Mouse (Mus musculus): ENCODE data around the gene Smim13.
"Not testable (repeated sequence)": the region's sequence is repeated elsewhere in the genome, so short reads cannot be mapped to it uniquely, and the experiment has no call there.

Smim13 gene

DNA sequence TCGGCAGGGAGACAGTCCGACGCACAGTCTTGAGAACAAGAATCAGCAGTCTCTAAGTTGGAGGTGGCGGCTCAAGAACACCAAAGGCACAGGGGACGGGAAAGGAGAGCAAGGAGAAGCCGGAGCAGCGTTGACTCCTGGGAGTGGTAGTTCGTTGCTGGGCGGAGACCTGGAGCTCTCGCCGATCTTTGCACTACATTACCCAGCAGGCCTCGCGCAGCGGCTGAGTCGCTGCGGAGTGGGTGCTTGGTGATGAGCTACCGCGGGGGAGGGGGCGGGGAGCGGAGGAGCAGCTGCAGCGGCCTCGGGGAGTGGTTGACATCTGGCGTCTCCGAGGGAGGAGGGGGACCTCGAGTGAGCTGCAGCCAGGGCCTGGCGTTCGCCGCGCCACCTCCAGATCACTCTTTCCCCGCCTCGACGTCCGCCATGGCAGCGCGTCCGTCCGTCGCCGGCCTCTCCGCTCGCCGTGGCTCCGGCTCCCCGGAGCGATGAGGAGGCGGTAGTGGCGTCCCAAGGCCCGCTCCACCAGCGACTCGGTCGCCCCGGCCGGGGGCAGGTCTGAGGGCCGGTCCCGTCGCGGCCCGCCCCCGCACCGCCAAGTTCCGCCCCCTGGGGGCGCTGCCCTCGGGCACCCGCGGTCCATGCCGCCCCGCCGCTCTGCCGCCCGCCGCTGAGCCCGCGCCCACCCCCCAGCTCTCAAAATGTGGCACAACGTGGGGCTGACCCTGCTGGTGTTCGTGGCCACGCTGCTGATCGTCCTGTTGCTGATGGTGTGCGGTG lies at the start of gene Smim13:
Gene Smim13, plus strand, starts transcription at position 307 of the 780 bp plus-strand sequence.
- peak; percentile 94 for DNase-seq (ENCODE audit: low spot score)

DNA sequence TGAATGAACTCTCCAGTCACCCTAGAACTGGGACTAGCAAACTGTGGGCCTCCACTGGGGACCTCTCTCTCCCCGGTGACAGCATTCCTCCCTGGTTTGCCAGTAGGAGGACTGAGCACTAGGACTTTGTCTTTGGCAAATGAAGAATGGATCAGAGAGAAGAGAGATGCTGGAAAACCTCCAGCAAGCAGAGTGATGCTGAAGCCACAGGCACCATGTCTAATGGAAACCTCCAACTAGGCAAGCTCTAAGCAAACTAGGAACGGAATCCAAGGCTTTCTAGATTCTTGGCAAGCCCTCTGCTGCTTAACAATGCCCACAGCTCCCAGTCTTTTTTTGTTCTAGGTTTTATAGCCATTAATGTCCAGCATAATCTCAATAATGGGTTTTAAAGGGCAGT lies 48.8 kb upstream of the Smim13 start:
- no peak for DNase-seq (ENCODE audit: low spot score)

DNA sequence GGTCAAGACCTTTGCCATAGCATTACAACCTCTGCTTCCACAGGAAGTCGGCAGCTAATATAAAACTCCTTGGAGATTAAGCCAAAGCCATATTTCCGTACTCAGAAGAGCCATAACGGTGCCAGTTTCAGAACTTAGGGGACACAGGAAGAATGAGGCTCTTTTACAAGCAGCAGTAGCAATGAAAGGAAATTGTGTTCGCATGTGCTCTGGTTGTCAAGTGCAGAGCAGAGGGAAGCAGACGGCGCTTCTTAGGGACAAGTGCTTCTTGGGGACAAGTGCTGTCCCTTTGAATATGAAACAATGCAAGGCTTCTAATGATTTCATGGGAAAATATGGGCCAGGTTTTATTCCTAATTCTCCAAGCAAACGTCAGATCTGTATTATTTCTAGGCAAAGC lies 46.4 kb upstream of the Smim13 start:
- DNase-seq (ENCODE audit: low spot score), result no peak

DNA sequence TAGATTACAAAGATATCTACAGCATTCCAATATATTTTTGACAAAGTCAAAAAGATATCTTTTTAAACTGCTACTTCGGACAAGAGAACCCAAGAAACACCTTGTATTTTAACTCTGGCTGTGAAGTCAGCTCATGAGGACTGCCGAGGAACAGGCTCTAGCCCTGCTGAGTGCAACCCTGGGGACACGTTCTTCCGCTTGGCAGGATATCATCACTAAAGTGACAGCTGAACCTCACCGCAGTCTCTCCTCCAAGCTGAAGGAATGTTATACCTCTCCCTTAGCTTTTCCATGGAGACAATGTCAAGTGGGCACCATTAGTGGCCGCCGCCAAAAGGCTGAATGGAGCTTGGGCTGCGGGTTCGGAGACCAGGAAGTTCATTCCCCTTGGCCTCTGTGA lies 46.0 kb upstream of the Smim13 start:
- no peak for DNase-seq (ENCODE audit: low spot score)

DNA sequence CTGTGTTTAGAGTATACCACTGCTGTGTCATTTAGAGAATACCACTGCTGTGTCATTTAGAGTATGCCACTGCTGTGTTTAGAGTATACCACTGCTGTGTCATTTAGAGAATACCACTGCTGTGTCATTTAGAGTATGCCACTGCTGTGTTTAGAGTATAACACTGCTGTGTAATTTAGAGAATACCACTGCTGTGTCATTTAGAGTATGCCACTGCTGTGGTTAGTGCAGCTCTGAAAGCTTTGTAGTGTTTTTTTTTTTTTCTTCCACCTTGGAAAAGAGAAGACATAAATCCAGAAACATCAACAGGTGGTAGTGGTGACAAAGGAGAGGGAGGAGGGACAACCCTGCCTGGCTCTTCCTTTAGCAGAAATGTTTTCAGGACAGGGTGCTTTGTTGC lies 44.1 kb upstream of the Smim13 start:
- not testable (repeated sequence) for DNase-seq (ENCODE audit: low spot score)

DNA sequence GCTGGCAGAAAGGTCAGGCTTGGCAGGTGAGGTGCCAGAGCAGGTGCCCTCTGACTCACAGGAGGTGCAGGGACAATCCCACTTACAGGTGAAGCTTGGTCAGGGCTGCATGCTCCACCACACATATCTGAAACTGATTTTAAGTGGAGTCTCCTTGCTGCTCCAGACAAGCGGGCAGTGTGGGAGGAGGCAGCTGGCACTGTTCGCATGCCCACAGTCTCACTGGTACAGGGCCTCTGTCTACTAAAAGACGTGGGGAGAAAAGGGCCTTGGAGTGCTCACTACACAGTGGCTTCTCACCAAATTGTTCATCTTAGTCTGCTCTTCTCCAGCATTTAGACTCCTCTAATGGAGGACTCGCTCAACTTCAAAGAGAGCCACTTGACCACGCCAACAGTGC lies 43.4 kb upstream of the Smim13 start:
- no peak for DNase-seq (ENCODE audit: low spot score)

DNA sequence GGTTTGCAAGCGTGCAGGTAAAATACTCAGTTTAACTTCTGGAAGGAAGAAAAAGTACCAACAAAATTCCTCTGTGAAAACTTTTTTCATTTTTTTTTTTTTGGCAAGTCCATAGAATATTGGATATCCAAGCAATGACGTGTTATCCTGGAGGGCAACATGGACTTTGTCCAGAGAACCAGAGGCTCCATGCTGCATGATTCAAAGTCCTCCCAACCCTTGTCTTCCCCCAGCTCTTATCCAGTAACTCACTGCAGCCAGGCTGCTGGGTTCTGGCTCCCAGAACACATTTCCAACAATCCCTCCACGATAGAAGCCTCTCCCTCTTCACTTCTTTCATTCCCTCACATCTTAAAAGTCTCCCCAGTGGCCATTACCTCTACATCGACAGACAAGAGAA lies 38.4 kb upstream of the Smim13 start:
- no peak for DNase-seq (ENCODE audit: low spot score)

DNA sequence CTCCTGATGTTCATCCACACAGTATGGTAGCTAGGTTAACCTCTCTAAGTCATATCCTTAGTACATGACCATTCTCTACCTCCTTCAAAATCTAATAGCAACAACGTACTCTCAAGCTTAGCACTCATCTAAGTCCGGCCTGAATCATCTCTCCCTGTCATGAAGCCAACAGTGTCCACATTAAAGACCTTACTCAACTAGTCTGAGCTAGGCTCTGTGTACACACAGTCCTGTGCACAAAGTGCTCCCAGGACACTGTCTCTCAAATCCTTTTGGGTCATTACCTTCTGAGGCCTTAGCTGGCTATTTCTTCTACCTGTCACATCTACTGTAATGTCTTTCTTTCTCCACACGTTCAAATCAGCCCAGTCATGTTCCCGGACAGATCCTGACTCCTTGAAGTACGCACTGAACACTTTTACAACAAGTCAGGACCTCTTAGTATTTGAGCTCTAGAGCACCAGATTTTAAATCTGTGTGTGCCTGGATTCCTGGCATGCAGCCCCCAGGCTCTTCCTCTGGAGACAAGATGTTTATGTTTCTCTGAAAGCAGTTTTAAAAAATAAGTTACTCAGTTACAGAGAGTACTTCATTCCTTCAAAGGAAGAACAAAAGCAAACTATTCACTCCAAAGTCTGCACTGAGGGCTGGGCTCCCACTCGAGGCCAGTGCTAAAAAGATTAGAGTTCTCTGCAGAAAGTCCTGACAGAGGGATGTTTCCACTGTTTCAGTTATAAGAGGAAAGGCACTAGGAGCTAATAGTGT lies 36.9 kb upstream of the Smim13 start:
- no peak for DNase-seq (ENCODE audit: low spot score)

DNA sequence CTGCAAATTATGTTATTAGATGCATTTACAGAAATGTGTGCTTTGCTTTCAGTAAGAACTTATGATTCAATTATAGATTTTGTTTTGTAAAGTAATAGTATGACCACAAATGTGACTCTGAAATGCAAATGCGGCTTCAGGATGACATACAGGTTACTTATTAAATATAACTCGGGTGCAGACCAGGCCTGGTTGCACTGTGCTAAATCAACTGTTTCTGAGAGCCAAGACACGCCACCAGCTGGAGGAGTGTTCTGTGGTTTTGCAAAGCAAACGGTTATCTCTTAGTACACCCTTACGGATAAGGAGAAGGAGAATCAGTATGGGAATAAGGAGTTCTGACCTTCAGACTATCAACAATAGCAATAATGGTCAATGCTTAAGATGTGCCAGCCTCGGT lies 34.0 kb upstream of the Smim13 start:
- no peak for DNase-seq (ENCODE audit: low spot score)

DNA sequence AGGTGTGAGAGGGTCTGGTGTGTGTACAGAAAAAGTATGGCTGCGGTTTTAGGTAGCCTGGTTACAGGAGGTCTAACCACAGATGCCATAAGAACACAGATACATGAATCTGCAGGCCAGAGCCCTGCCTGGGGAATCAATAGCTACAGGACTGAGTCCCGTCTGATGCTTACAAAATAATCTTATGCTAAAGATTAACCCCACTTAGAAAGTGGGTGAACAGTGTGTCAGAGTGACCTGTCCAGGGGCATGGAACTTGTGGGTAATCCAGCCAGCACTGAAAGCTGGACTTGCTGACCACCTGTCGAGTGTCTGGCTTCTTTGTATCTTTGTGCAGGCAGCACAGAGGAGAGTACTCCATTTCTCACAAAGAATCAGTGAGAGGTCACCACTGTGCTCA lies 33.4 kb upstream of the Smim13 start:
- no peak for DNase-seq (ENCODE audit: low spot score)

DNA sequence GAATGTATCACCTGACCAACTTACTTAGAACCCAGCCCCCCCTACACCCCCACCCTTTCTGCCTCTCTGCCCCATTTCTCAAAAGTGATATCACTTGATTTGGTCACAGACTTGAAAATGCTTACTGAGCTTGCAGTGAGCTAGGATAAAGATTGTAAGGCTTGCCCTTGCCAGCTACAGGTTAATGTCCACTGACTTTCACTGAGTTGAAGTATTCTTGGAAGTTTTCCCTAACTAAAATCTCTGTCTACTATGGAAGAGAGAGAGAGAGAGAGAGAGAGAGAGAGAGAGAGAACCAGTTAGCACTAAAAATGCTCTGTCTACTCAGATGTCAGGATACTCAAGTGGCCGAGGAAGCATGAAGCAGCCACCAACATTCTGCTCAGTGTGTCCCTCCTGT lies 30.6 kb upstream of the Smim13 start:
- no peak for DNase-seq (ENCODE audit: low spot score)

DNA sequence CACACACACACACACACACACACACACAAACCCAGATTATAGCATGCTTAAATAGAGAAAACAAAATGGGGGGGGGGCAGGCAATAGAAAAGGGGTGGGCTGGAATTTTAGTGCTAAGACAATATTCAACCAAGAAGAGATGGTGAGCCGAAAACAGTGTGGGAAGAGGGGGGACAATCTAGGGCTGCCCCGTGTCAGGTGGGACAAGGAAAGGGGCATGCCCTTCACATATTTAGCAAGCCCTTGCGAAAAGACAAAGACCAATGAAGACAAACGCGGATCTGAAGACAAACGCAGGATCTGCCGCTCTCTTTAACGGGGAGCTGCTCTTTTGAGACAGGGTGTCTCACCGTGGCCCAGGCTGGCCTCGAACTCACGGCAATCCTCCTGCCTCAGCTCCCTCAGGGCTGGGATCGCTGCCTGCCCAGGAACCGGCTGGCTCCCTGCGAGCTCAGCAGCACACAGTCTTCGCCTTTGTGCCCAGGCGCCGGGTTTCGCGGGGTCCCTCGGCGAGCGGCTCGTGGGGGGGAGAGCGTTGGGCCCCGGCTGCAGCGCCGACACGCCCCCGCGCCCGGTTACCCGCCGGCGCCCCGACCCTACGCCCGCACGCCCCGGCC lies 29.8 kb upstream of the Smim13 start:
- no peak for DNase-seq (ENCODE audit: low spot score)

DNA sequence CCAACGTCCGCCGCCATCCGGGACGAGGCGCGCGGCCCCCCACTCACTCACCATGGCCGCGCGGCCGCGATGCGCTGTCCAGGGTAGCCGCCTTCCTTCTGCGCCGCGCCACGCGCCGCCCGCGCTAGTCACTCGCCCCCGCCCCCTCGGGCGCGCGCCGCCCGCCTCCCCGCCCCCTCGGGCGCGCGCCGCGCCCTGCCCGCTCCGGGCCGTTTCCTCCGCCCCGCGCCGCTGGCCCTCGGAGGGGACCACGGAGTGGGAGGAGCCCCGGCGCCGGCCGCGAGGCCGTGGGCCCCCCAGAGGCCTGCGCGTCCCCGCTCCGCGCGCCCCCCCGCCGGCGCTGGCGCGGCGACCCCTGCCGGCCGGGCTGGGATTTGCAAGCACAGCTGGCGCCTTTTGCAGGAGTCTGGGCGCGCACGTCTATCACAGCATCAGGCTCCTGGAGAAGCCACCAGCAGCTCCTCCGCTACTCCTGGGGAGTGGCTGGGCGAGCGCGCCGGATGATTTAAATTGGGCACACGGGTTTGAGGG lies 29.3 kb upstream of the Smim13 start, which contains the start of gene Elovl2:
Gene Elovl2, minus strand, starts transcription at position 102 of the 531 bp plus-strand sequence.
- DNase-seq (ENCODE audit: low spot score), result peak; percentile 68

DNA sequence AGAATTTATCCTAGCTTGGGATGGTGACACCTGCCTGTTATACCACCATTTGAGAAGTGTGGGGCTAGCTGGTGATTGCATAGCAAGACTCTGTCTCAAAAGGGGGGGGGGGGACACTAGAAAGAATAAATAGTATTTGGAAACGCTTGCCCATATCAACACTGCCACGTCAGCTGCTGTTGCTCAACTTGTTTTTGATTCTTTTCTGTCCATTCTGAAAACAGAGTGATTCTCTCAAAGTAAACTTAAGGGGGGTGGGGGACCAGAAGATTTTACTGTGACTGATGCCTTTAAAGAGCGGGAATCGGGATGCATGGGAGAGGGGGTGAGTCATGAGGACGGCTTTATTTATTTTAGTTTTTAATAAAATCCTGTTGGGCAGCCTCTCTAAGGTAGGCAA lies 23.1 kb upstream of the Smim13 start:
- DNase-seq (ENCODE audit: low spot score), result no peak

DNA sequence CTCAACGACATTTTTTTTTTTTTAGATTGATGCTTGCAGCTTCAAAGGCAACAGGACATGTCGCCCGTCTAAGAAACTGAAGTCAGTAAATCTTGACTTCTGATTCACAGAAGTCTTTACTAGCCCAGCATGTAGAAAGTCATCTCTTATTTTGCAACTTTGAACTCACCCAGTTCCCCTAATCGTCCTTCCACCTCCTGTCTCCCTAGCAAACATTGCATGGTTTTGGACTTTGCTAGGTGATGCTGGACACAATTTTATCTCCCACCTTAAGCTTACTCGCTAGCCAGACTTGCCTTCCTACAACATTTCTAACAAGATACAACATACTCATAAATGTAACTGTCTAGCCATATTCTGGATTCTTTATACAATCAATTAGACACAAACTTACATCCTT lies 21.6 kb upstream of the Smim13 start:
- DNase-seq (ENCODE audit: low spot score), result no peak

DNA sequence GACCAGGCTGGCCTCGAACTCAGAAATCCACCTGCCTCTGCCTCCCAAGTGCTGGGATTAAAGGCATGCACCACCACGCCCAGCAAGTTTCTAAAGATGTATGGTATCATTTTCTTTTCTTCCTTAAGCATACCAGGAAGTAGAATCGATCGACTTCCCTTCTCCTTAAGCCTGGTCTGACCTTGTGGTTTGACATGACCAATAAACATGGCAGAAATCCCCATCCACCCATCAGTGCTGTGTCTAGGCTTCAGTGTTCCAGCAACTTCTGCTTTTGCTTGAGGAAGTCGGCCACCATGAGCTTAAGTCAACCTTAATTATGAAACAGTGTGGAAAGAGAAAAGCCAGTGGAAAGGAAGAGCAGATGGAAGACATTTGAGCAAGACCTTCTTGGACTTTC lies 19.4 kb upstream of the Smim13 start:
- DNase-seq (ENCODE audit: low spot score), result no peak

DNA sequence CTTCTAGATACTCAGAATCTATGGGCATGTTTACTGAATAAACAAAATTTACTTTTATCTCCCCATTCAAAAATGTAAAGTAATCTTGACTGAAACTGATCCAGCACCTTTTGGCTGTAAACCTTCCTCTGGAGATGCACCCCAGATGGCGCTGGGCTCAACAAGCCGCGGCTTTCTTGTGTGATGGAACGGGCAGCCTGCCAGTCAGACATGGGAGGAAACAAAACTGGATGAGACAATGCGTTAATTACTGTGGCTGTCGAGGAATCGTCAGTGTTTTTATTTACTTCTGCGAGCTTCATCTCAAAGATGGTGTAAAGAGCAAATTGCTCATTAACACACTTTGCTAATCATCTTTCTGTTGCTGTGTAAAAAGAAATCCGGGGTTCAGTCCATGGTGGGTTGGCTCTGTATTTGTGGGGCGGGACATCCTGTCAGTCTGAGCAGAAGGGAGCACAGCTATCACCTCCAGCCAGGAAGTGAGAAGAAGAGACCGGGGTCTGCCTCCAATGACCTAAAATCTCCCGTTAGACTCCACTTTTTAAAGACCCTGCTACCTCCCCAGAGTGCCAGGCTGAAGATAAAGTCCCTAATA lies 18.2 kb upstream of the Smim13 start:
- DNase-seq (ENCODE audit: low spot score), result peak; percentile 13

DNA sequence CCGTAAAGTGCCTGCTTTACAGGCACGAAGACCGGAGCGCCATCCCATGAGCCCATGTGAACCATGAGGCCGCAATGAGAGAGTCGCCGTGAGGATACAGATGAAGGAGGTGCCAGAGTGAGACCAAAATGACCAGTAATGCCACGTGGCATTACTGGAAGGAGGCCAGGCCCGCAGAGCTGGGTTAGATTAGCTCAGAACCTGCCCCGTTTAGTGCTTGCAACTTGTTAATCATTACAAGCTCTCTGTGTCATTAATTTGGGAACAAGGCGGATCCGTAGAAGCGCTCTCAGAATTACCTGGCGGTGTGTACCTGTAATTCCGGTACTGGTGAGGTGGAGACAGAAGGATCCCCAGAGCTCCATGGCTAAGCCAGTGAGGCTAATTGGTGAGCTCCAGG lies 17.4 kb upstream of the Smim13 start:
- no peak for DNase-seq (ENCODE audit: low spot score)

DNA sequence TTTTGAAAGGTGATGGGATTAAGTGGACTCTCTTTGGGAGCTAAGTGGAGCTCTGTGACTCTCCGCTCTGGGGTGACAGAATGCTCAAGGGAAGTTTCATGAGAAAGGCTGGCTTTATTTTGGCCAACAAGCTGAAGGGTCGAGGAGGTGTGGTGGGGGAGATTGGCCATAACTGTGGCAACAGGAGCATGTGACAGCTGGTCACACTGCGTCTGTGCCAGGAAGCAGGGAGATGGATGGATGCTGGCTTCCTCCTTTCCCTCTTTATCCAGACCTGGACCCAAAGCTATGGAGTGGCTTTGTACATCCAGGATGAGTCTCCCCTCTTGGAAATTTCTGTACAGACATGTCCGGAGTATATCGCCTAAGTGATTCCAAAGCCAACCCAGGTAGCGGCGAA lies 16.4 kb upstream of the Smim13 start:
- no peak for DNase-seq (ENCODE audit: low spot score)

DNA sequence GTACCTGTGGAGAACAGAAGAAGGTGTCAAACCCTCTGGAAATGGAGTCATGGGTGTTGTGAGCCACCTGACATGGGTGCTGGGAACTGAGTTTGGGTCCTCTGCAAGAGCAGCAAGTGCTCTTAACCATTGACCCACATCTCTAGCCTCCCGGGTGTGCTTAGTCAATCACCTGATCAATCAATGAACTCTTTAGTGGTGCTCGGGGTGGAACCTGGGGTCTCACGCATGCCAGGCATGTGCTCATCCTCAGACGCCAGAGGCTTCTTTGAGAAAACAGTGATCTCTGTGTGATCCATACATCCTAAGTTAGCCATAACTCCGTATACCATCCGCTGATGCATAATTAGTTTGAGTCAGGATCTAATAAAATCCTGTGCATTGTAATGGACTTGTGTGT lies 14.5 kb upstream of the Smim13 start:
- no peak for DNase-seq (ENCODE audit: low spot score)

DNA sequence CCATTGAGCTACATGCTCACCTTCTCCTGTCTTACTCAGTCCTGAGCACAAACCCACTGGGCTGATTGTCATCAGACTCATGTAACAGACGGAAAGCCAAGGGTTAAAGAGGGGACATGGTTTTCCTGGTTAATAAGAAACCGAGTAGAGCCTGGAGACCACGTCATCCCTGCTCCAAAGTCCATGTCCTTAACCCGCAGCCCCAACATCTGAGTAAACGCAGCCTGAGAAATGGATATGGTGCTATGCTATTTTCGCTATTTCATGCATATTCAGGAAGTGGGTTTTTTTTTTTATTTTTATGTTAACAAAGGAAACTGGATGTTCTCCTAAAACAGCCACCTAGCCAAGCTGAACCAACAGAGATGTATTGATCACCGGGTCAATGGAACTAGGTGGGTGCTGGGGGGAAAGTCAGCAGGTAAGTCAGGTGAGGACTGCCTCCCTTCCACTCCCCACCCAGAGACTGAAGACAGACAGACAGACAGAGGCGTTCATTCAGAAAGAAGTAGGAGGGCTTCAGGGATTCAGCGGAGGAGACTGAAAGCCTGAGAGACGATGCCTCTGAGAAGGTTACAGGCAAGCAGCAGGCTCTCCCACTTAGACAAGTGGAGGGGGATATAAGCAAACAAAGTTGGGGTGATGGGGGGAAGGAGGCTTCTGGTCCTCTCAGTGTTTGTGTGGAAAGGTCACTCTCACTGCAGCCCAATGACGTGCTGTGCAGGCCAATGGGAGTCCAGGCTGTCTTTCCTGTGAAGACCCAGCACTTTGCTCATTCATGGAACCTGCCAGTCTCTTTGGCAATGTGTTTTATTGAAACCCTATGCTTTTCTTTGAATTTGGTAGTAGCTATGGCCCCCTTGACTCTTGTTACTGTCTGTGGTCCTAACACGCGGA lies 13.6 kb upstream of the Smim13 start:
- DNase-seq (ENCODE audit: low spot score), result no peak
